Mouse (Mus musculus) embryonic facial prominence, embryonic 10.5 days (tissue): ENCODE measurements around the gene Olfr1495. TPM values are rescaled to one million over a fixed set of nuclear protein-coding genes. Genes with fewer than 3 reads are reported as not detected.
"Not testable (repeated sequence)": the region's sequence is repeated elsewhere in the genome, so short reads cannot be mapped to it uniquely, and the experiment has no call there.

Experiments used
- DNase-seq: peaks from one replicate; pipeline ENCODE4 v3.0.0-alpha.2; 2017; ENCODE audit warnings: low spot score
- H3K27ac ChIP-seq: fragments of 300-500 bp; sonication (generic); replicated peaks from 2 replicates; pipeline ENCODE4 v1.5.1; 2016; ENCODE audit warnings: mild to moderate bottlenecking
- H3K27me3 ChIP-seq: fragments of 300-500 bp; sonication (generic); replicated peaks from 2 replicates; pipeline ENCODE4 v1.6.1; 2016; ENCODE audit warnings: low read depth, mild to moderate bottlenecking; ENCODE audit not compliant: poor library complexity, severe bottlenecking
- H3K36me3 ChIP-seq: fragments of 300-500 bp; sonication (generic); replicated peaks from 2 replicates; pipeline ENCODE4 v1.6.1; 2016; ENCODE audit warnings: mild to moderate bottlenecking, moderate library complexity
- H3K4me1 ChIP-seq: fragments of 300-500 bp; sonication (generic); 2 replicates; pipeline ENCODE4 v1.6.1; 2016
- H3K4me3 ChIP-seq: fragments of 300-500 bp; sonication (generic); 2 replicates; pipeline ENCODE4 v1.5.1; 2016; ENCODE audit warnings: mild to moderate bottlenecking, moderate library complexity
- H3K9me3 ChIP-seq: fragments of 300-500 bp; sonication (generic); 2 replicates; pipeline ENCODE4 v1.6.1; 2016; ENCODE audit warnings: mild to moderate bottlenecking
- WGBS: fragments of 180-500 bp; shearing (Covaris S2); methylation state at CpG from one replicate; pipeline ENCODE4 v1.1.7; 2016; 5-methylcytosine and 5-hydroxymethylcytosine counted together
- polyA plus RNA-seq: library from polyadenylated mRNA; unstranded; fragments of >200 nt; fragmentation: Nextera tagmentation; extraction: Ambion mirVana; gene quantifications from 2 replicates; pipeline ENCODE4 v1.2.1, GENCODE M21; 2016

The Olfr1495 gene
- not detected in 2 replicates for polyA plus RNA-seq

- H3K27me3 ChIP-seq: no peaks in the 10 kb centered on the region
- 84% methylated on average over 3 of the region's 3 CpGs for WGBS
- H3K27ac ChIP-seq: no peak within 1 kb of the TSS
- H3K9me3 ChIP-seq: peaks cover 5% of the 10 kb centered on the region; the same call in 1 of the 2 replicates
- no peaks in the 10 kb centered on the region for H3K36me3 ChIP-seq
- no peaks in the 10 kb centered on the region for H3K4me1 ChIP-seq
- DNase-seq: no peak
- no peak within 1 kb of the TSS for H3K4me3 ChIP-seq
Observed at GRCm38 (mm10) chr19:13764306-13764705, at the start of gene Olfr1495. Gene Olfr1495 (plus strand): TSS chr19:13764606.

GRCm38 (mm10) chr19:13722978-13723377 is 41.4 kb upstream of the Olfr1495 start, which contains the start of gene Olfr1493-ps1:
Gene Olfr1493-ps1 (plus strand): TSS chr19:13723278.
- DNase-seq: no peak
- H3K9me3 ChIP-seq: peaks cover 7% of the 10 kb centered on the region; the same call in 1 of the 2 replicates
- H3K36me3 ChIP-seq: no peaks in the 10 kb centered on the region
- no peaks in the 10 kb centered on the region for H3K27me3 ChIP-seq
- H3K4me1 ChIP-seq: no peaks in the 10 kb centered on the region
- WGBS: 63% methylated on average over 2 of the region's 2 CpGs
- no peak within 1 kb of the TSS for H3K27ac ChIP-seq
- H3K4me3 ChIP-seq: no peak within 1 kb of the TSS

GRCm38 (mm10) chr19:13739428-13739827 is 25.0 kb upstream of the Olfr1495 start, which contains the start of gene Olfr1494:
Gene Olfr1494 (plus strand): TSS chr19:13739728.
- no peak for DNase-seq
- Histone ChIP-seq H3K4me3 (no peak within 1 kb of the TSS), H3K27ac (no peak within 1 kb of the TSS), H3K27me3 (no peaks in the 10 kb centered on the region), H3K4me1 (no peaks in the 10 kb centered on the region), H3K9me3 (peaks cover 7% of the 10 kb centered on the region; the same call in 1 of the 2 replicates), H3K36me3 (no peaks in the 10 kb centered on the region)
- WGBS: 92% methylated on average over 4 of the region's 4 CpGs

- Histone ChIP-seq H3K4me1 (no peaks in the 10 kb centered on the region), H3K27ac (no peak overlapping the region), H3K36me3 (no peaks in the 10 kb centered on the region), H3K27me3 (no peaks in the 10 kb centered on the region), H3K9me3 (peaks cover 7% of the 10 kb centered on the region; the same call in 1 of the 2 replicates), H3K4me3 (no peak overlapping the region)
- 90% methylated on average over 1 of the region's 1 CpGs for WGBS
- DNase-seq: no peak
Observed at GRCm38 (mm10) chr19:13749366-13749765, 15.0 kb upstream of the Olfr1495 start.

- H3K4me1 ChIP-seq: no peaks in the 10 kb centered on the region
- no peak for DNase-seq
- H3K9me3 ChIP-seq: peaks cover 7% of the 10 kb centered on the region; the same call in 1 of the 2 replicates
- WGBS: 92% methylated on average over 9 of the region's 9 CpGs
- H3K36me3 ChIP-seq: no peaks in the 10 kb centered on the region
- no peak overlapping the region for H3K4me3 ChIP-seq
- H3K27me3 ChIP-seq: no peaks in the 10 kb centered on the region
- no peak overlapping the region for H3K27ac ChIP-seq
Observed at GRCm38 (mm10) chr19:13768565-13769276, 4.3 kb downstream of the Olfr1495 start.

- H3K9me3 ChIP-seq: no peaks in the 10 kb centered on the region
- H3K36me3 ChIP-seq: no peaks in the 10 kb centered on the region
- DNase-seq: no peak
- no peaks in the 10 kb centered on the region for H3K4me1 ChIP-seq
- no peaks in the 10 kb centered on the region for H3K27me3 ChIP-seq
- no peak within 1 kb of the TSS for H3K27ac ChIP-seq
- no peak within 1 kb of the TSS for H3K4me3 ChIP-seq
- 74% methylated on average over 1 of the region's 1 CpGs for WGBS
Observed at GRCm38 (mm10) chr19:13777578-13777977, 13.2 kb downstream of the Olfr1495 start, which contains the start of gene Olfr1496. Gene Olfr1496 (plus strand): TSS chr19:13777878.

GRCm38 (mm10) chr19:13798102-13798501 is 33.7 kb downstream of the Olfr1495 start, which contains the start of gene Olfr1497:
Gene Olfr1497 (minus strand): TSS chr19:13798202.
- no peaks in the 10 kb centered on the region for H3K9me3 ChIP-seq
- no peaks in the 10 kb centered on the region for H3K4me1 ChIP-seq
- no peaks in the 10 kb centered on the region for H3K36me3 ChIP-seq
- no peak within 1 kb of the TSS for H3K4me3 ChIP-seq
- no peak for DNase-seq
- H3K27me3 ChIP-seq: no peaks in the 10 kb centered on the region
- no peak within 1 kb of the TSS for H3K27ac ChIP-seq

GRCm38 (mm10) chr19:13805486-13805885 is 41.1 kb downstream of the Olfr1495 start:
- WGBS: 80% methylated on average over 1 of the region's 1 CpGs
- not testable (repeated sequence) for H3K36me3 ChIP-seq, H3K9me3 ChIP-seq, H3K27ac ChIP-seq, H3K4me1 ChIP-seq, H3K27me3 ChIP-seq, H3K4me3 ChIP-seq, DNase-seq

DNA sequence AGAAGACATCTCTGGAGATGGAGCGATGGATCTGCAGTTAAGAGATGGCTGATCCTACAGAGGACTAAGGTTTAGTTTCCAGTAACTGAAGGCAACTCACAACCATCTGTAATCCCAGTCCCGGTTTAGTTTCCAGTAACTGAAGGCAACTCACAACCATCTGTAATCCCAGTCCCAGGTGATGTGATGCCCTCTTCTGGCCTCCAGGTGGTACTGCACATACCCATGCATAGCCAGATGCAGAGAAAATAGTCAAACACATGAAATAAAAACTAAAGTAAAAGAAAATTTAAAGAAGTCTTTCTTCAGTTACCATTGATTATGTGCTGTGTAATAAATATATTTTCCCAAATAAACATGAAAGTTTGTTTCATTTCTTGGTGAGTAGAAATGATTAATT is 48.4 kb downstream of the Olfr1495 start:
- 60% methylated on average over 2 of the region's 2 CpGs for whole genome bisulfite sequencing
- Histone ChIP-seq H3K9me3 (no peaks in the 10 kb centered on the region), H3K36me3 (no peaks in the 10 kb centered on the region)

GRCm38 (mm10) chr19:13818827-13819226 is 54.4 kb downstream of the Olfr1495 start:
- 33% methylated on average over 5 of the region's 5 CpGs for WGBS
- no peaks in the 10 kb centered on the region for H3K36me3 ChIP-seq
- H3K4me1 ChIP-seq: no peaks in the 10 kb centered on the region
- no peaks in the 10 kb centered on the region for H3K9me3 ChIP-seq
- no peak overlapping the region for H3K4me3 ChIP-seq
- DNase-seq: no peak
- H3K27me3 ChIP-seq: no peaks in the 10 kb centered on the region
- no peak overlapping the region for H3K27ac ChIP-seq

More for the DNA sequence above, 48.4 kb downstream of the Olfr1495 start:
- Histone ChIP-seq H3K27me3 (no peaks in the 10 kb centered on the region), H3K4me1 (no peaks in the 10 kb centered on the region), H3K27ac (no peak overlapping the region), H3K4me3 (no peak overlapping the region)
- DNase-seq: no peak

DNA sequence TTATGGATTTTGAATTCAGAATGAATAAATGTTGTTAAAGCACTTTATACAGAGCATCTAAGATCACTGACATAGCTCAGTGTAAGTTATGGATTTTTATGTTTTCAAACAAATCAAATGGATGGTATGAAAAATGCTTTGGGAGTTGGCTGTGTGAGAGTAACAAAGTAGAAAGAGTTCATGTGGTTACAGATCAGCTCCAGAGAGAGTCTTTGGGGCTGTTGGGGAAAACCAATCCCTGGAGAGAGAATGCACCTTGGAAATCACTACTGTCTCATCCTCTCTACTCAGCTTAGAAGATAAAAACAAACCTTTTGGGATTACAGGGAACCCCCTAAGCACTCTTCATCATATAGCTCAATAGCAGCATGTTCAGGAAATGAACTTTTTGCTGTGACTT is 54.9 kb downstream of the Olfr1495 start, which contains the start of gene Olfr1499:
Gene Olfr1499 (minus strand): TSS at position 101 of the 400 bp plus-strand sequence.
- no peak for DNase-seq
- Histone ChIP-seq H3K4me3 (no peak within 1 kb of the TSS), H3K4me1 (no peaks in the 10 kb centered on the region), H3K9me3 (no peaks in the 10 kb centered on the region), H3K36me3 (no peaks in the 10 kb centered on the region), H3K27me3 (no peaks in the 10 kb centered on the region), H3K27ac (no peak within 1 kb of the TSS)
